Mouse (Mus musculus) embryonic fibroblast, embryonic 13.5 days (primary cell): ENCODE measurements around the gene Capn5. TPM values are rescaled to one million over a fixed set of nuclear protein-coding genes. Genes with fewer than 3 reads are reported as not detected.

Experiments
- H3K27ac ChIP-seq: 2 replicates; pipeline ENCODE4 v1.5.1; 2012; ENCODE audit warnings: low read length, control low read depth, inconsistent platforms; ENCODE audit not compliant: insufficient read depth
- H3K4me1 ChIP-seq: 2 replicates; pipeline ENCODE4 v1.6.1; 2011; ENCODE audit warnings: low read length; ENCODE audit not compliant: control insufficient read depth, insufficient read depth
- H3K4me3 ChIP-seq: 2 replicates; pipeline ENCODE4 v1.5.1; 2011; ENCODE audit warnings: mild to moderate bottlenecking, control low read depth, low read length; ENCODE audit not compliant: insufficient read depth
- CTCF ChIP-seq: IDR thresholded peaks from 2 replicates; pipeline ENCODE4 v1.5.1; 2011; ENCODE audit warnings: mild to moderate bottlenecking, control low read depth, low read length, moderate library complexity, borderline replicate concordance; ENCODE audit not compliant: insufficient read depth
- POLR2A ChIP-seq: IDR thresholded peaks from 2 replicates; pipeline ENCODE4 v1.6.1; 2011; ENCODE audit warnings: low read depth, mild to moderate bottlenecking, control low read depth, low read length, moderate library complexity
- polyA plus RNA-seq: library from polyadenylated mRNA; stranded (reverse); fragments of >200 nt; gene quantifications from 2 replicates; pipeline ENCODE4 v1.2.4, GENCODE M21; 2011; ENCODE audit warnings: low read depth; ENCODE audit not compliant: missing spikeins, insufficient read length

Capn5 gene
- polyA plus RNA-seq, 1 experiment = 8.9 TPM

GRCm38 (mm10) chr7:98119179-98119960 lies 58.7 kb downstream of the Capn5 start, which contains the start of gene Myo7a:
Gene Myo7a (minus strand): TSS chr7:98119524.
- H3K4me3 ChIP-seq = peak within 1 kb of the TSS; percentile 25
- H3K27ac ChIP-seq = peak within 1 kb of the TSS; percentile 20; the same call in 1 of the 2 replicates
- no peak for TF ChIP-seq CTCF
- peak; percentile 76 for TF ChIP-seq POLR2A
- peaks cover 10% of the 10 kb centered on the region for H3K4me1 ChIP-seq

GRCm38 (mm10) chr7:98117012-98117660 lies 60.9 kb downstream of the Capn5 start:
- Histone ChIP-seq H3K27ac (peak overlapping the region; percentile 92), H3K4me1 (peaks cover 10% of the 10 kb centered on the region), H3K4me3 (no peak overlapping the region)
- TF ChIP-seq CTCF (no peak), POLR2A (peak; percentile 41; the same call in 1 of the 2 replicates)

- no peak overlapping the region for H3K4me3 ChIP-seq
- H3K27ac ChIP-seq = no peak overlapping the region
- TF ChIP-seq POLR2A (no peak), CTCF (no peak)
- H3K4me1 ChIP-seq = peaks cover 10% of the 10 kb centered on the region
Observed at GRCm38 (mm10) chr7:98114656-98115055, 63.4 kb downstream of the Capn5 start.

GRCm38 (mm10) chr7:98111233-98111632 lies 66.8 kb downstream of the Capn5 start:
- Histone ChIP-seq H3K4me1 (0 out of 2 replicates have a peak, but pooled peaks cover 3% of the 10 kb centered on the region), H3K4me3 (no peak overlapping the region), H3K27ac (no peak overlapping the region)
- no peak for TF ChIP-seq POLR2A
- TF ChIP-seq CTCF = no peak

DNA sequence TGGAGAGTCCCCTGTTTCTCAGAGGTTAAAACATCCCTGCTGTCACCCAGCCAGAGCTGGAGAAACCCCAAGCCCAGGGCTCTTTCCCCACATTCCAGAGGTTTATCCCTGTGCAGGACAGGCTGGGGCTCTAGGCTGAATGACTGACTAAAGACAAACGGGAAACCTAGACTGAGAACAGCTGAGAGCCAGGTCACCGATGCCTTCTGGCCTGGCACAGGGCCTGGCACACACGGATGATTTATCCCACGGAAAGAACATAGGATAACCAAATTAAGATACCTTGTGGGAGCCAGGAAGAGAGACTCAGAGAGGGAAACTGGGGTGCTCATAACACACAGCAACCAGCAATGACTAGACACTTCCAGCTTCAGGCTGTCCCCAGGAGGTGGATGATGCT lies 68.3 kb downstream of the Capn5 start:
- TF ChIP-seq CTCF = no peak
- no peak for TF ChIP-seq POLR2A
- Histone ChIP-seq H3K4me3 (no peak overlapping the region), H3K4me1 (no peaks in the 10 kb centered on the region), H3K27ac (no peak overlapping the region)

- H3K4me3 ChIP-seq = no peak overlapping the region
- H3K27ac ChIP-seq = no peak overlapping the region
- no peaks in the 10 kb centered on the region for H3K4me1 ChIP-seq
- no peak for TF ChIP-seq CTCF
- no peak for TF ChIP-seq POLR2A
Observed at GRCm38 (mm10) chr7:98108636-98109430, 69.2 kb downstream of the Capn5 start.

GRCm38 (mm10) chr7:98106272-98106671 lies 71.8 kb downstream of the Capn5 start:
- no peak overlapping the region for H3K27ac ChIP-seq
- H3K4me1 ChIP-seq = no peaks in the 10 kb centered on the region
- H3K4me3 ChIP-seq = no peak overlapping the region
- TF ChIP-seq CTCF = no peak
- no peak for TF ChIP-seq POLR2A

DNA sequence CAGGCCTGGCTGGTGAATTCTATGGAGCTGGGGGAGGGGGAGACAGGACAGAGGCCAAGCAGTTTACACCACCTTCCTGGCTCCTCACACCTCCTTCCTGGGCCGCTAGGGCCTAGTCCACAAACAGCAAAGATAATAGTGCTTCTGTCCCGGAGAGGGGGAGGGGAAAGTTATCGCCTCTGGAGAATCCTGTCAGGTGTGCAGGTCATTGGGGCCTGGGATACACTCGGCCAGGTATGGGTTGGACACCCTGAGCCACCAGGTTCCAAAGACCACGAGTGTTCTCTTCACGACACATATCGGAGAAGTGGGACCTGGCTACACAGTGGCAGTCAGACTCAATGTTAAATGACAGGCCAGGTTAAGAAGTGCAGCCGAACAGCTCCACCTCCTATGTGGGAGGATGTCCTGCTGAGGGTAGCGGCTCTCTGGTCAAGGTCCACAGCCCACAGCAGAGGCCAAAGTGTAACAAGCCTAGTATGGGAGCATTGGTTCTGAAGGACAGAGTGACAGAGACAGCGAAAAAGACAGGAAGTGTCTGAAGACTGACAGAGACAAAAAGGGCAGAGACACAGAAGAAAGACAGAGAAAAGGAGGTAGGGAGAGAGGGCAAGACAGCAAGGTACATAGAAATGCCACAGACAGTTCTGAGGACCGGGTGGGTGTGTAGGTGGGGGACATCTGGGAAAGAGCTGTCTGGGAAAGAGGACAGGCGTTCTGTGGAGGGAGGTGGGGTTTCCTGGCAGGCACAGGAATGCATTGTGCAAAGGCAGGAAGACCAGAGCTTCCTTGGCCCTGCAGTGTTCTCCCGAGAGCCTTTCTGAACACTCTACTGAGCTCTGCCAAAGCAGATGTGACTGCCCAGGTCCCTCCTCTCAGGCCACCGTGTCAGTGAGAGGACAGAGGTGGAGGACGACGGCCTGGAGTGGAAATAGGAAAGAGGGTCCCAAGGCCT lies 73.3 kb downstream of the Capn5 start:
- TF ChIP-seq CTCF (no peak), POLR2A (no peak)
- H3K27ac ChIP-seq = no peak overlapping the region
- H3K4me3 ChIP-seq = no peak overlapping the region
- H3K4me1 ChIP-seq = no peaks in the 10 kb centered on the region

DNA sequence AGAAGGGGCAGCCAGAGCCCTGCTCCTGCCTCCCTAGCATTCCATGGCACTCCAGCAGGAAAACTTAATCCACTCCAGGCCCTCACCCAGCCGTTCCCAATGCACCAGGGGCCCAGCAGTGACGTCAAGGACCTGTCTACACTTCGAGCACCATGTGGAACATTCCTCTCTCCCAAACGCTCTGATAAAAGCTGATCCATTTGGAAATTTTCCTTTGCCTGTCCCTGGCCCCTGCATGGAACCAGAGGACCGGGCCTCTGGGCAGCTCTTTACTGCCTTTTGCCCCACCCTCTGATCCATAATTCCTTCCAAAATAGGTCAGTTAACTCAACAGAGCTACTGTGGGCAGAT lies 74.2 kb downstream of the Capn5 start:
- TF ChIP-seq CTCF (no peak), POLR2A (no peak)
- no peak overlapping the region for H3K4me3 ChIP-seq
- H3K4me1 ChIP-seq = no peaks in the 10 kb centered on the region
- H3K27ac ChIP-seq = no peak overlapping the region
